Mouse (Mus musculus) spleen, postnatal 0 days (tissue): ENCODE data around the gene Dpp8. TPM values are rescaled to one million over a fixed set of nuclear protein-coding genes. Genes with fewer than 3 reads are reported as not detected.

Experiments used
- polyA plus RNA-seq: library from polyadenylated mRNA; unstranded; fragments of >200 nt; fragmentation: Nextera tagmentation; extraction: Ambion mirVana; gene quantifications from 2 replicates; pipeline ENCODE4 v1.2.1, GENCODE M21; 2015

Gene Dpp8
- polyA plus RNA-seq, result 20.2 and 22.4 TPM in 2 replicates

DNA sequence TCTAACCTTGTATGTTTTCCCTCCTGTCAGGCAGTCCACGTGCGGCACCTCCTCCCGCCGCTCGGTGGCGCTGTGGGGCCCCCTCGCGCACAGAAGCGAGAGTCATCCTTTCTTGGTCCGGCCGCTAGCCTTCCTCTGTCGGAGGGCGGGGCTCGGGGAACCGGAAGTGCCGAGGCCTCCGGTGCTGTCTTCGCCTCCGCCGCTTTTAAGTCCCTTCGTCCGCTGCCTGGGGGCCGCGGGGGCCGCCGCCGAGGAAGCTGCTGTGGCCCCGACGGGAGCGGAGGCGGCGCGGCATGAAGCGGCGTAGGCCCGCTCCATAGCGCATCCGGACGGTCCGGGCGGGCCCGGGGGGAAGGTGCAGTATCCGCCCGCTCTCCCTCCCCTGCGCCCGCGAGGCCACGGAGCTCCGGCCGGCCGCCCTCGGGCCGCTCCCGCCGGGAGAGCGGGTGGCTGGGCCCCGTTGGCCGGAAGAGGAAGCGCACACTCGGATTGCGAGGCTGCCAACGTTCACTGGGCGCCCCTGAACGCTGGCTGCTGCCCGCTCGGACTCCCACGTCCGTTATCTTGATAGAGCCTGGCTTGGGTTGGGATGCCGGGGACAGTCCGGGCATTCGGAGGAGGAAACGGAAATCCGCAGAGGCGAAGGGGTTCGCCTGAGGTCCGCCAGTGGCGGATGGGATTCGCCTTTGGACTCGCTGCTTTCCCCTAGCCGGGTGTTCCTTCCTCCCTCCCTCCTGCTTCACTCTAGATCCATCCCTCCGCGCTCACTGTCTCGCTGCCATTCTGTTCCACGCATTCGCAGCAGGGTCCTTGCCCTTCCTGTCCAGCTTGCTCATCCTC is at the start of gene Dpp8:
Gene Dpp8 (plus strand): TSS at position 146 of the 840 bp plus-strand sequence.

DNA sequence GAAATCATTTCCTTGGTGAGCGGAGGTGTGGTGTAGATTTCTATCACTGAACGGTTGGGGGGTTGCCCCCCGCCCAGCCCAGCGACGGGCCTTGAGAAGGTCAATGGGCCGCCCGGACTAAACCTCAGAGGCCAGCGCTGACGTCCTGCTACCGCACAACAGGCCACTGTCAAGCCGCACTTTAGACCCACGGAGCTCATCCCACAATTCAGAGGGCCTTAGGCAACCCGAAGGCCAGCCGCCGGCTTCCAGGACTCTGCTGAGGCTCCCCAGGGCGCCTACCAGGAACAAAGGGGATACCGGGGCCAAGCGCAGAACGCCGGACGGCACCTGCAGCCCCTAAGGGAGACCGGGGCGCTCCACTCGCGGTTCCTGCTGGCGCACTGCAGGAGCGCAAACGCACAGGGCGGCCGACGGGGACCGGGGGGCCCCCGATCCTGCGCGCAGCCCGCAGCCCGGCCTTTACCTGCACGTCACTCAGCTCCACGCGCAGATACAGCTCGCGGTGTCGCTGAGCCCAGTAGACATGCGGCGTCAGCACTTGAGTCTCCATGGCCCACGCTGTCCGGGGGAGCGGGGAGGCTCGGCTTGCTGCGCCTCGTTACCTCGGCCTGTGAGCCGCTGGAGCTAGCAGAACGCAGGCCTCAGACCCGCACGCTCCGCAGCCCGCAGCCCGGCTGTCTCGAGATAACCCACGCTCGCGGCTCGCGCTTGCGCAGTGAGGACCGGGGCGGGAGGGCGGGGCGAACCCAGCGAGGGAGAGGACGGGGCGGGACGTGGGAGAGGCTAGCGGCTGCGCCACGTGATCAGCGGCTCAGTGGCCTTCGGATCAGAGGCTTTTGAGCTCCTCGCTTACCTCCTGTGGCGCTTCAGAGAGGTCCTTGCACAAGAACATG is 11.0 kb upstream of the Dpp8 start, which contains the start of gene Hacd3:
Gene Hacd3 (minus strand): TSS at position 703 of the 896 bp plus-strand sequence.

DNA sequence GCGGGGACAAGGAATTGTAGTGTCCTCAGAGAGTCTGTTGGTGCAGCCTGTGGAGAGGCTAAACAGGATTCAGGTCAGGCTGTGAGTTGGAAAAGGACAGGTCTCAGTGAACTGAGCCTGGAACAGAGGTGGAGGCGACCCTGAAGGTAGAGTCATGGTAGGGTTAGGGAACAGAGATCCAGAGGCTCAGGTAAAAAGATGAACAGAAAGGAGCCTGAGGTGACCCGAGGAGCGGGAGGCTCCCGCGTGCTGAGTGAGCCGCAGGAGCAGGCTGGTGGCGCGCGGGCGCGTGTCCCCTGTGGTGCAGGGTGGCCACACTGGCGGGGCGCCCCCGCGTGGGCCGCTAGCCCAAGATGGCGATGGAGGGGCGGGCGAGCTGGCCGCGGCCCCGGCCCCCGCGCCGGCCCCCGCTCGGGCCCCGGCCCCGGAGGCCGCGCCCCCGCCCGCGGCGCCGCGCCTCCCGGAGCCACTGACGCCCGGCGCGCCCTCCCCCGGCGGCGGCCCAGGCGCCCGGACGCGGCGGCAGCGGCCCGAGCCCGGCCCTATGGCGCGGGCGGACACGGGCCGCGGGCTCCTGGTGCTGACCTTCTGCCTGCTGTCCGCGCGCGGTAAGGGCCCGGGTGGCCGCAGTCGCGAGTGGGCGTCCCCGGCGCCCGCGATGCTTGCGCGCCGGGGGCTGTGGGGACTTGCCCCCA is 68.9 kb downstream of the Dpp8 start, which contains the start of gene Igdcc4:
Gene Igdcc4 (plus strand): TSS at position 496 of the 695 bp plus-strand sequence.

Other genes starting within 250 kb of the Dpp8 start
- gene Dennd4a, start 221.1 kb upstream of the Dpp8 start, polyA plus RNA-seq, result 30.9 and 34.2 TPM in 2 replicates
- 0.14 and 0.16 TPM in 2 replicates for gene Slc24a1, start 80.8 kb upstream of the Dpp8 start, polyA plus RNA-seq
- 23.7 and 24.2 TPM in 2 replicates for gene Ints14, start 71.5 kb upstream of the Dpp8 start, polyA plus RNA-seq
- 37.6 and 40.5 TPM in 2 replicates for gene Hacd3, start 10.7 kb upstream of the Dpp8 start, polyA plus RNA-seq
- 2.0 and 3.5 TPM in 2 replicates for gene Igdcc4, start 69.1 kb downstream of the Dpp8 start, polyA plus RNA-seq
- gene Igdcc3, start 108.8 kb downstream of the Dpp8 start, polyA plus RNA-seq, result 0.18 TPM in 1 of 2 replicates, not detected in the other
- 8.9 and 10.6 TPM in 2 replicates for gene Parp16, start 162.9 kb downstream of the Dpp8 start, polyA plus RNA-seq
- gene Cilp, start 232.8 kb downstream of the Dpp8 start, polyA plus RNA-seq, result 0.32 and 0.90 TPM in 2 replicates